Mouse (Mus musculus) liver, embryonic 14.5 days (tissue): ENCODE results near the gene Prx. TPM values are rescaled to one million over a fixed set of nuclear protein-coding genes. Genes with fewer than 3 reads are reported as not detected.

Source experiments
- ATAC-seq: fragments of 200-750 bp; cut with Nextera tagmentation; 2 replicates; pipeline ENCODE4 v1.8.0; 2017; ENCODE audit warnings: moderate number of reproducible peaks, mild to moderate bottlenecking, moderate library complexity; ENCODE audit not compliant: insufficient read depth
- DNase-seq, 3 experiments: peaks; one replicate each; pipeline ENCODE4 v3.0.0-alpha.2; 2012 to 2013; ENCODE audit warnings: low read depth in 3 of 3, low spot score in 3 of 3
- H3K27ac ChIP-seq: fragments of 300-500 bp; sonication (generic); 2 replicates; pipeline ENCODE4 v1.5.1; 2014; ENCODE audit warnings: moderate library complexity, mild to moderate bottlenecking, control low read depth, inconsistent platforms
- H3K27me3 ChIP-seq: fragments of 300-500 bp; sonication (generic); 2 replicates; pipeline ENCODE4 v1.6.1; 2014; ENCODE audit warnings: mild to moderate bottlenecking, low read length, moderate library complexity; ENCODE audit not compliant: control insufficient read depth, insufficient read depth
- H3K36me3 ChIP-seq: fragments of 300-500 bp; sonication (generic); replicated peaks from 2 replicates; pipeline ENCODE4 v1.6.1; 2014; ENCODE audit warnings: low read depth; ENCODE audit not compliant: control insufficient read depth, insufficient read depth
- H3K4me1 ChIP-seq, 2 experiments: fragments of 200-500 bp in 1 of 2; fragments of 300-500 bp in 1 of 2; sonication (generic) in 1 of 2; replicated peaks; 2 replicates each; pipeline ENCODE4 v1.6.1; 2012 to 2014; ENCODE audit warnings: antibody characterized with exemption in 1 of 2, inconsistent platforms in 1 of 2, low read length in 1 of 2; ENCODE audit not compliant: control insufficient read depth in 2 of 2, insufficient read depth in 2 of 2
- H3K4me2 ChIP-seq: fragments of 300-500 bp; sonication (generic); 2 replicates; pipeline ENCODE4 v1.6.1; 2014; ENCODE audit warnings: low read depth, mild to moderate bottlenecking, control low read depth, moderate library complexity
- H3K4me3 ChIP-seq, 2 experiments: fragments of 200-500 bp in 1 of 2; fragments of 300-500 bp in 1 of 2; sonication (generic) in 1 of 2; 2 replicates each; pipeline ENCODE4 v1.5.1; 2012 to 2014; ENCODE audit warnings: low read depth in 2 of 2, low read length in 2 of 2, mild to moderate bottlenecking in 2 of 2, control low read depth in 1 of 2, inconsistent platforms in 1 of 2, moderate library complexity in 1 of 2; ENCODE audit not compliant: insufficient read depth in 1 of 2
- H3K9ac ChIP-seq: fragments of 300-500 bp; sonication (generic); replicated peaks from 2 replicates; pipeline ENCODE4 v1.6.1; 2014; ENCODE audit warnings: mild to moderate bottlenecking, control low read depth, moderate library complexity
- H3K9me3 ChIP-seq: fragments of 300-500 bp; sonication (generic); 2 replicates; pipeline ENCODE4 v1.6.1; 2016; ENCODE audit warnings: low read length, mixed read lengths; ENCODE audit not compliant: control insufficient read depth
- CTCF ChIP-seq: IDR thresholded peaks from 2 replicates; pipeline ENCODE4 v1.5.1; 2016; ENCODE audit warnings: antibody characterized with exemption, low read depth, control low read depth
- EP300 ChIP-seq: IDR thresholded peaks from 2 replicates; pipeline ENCODE4 v1.6.1; 2016; ENCODE audit warnings: antibody characterized with exemption, low read depth
- WGBS: fragments of 180-500 bp; shearing (Covaris S2); extraction: QIAGEN DNeasy Blood & Tissue Kit; methylation state at CpG from one replicate; pipeline ENCODE4 v1.1.7; 2014; ENCODE audit not compliant: insufficient replicate concordance; 5-methylcytosine and 5-hydroxymethylcytosine counted together
- polyA plus RNA-seq, 2 experiments: library from polyadenylated mRNA; depleted of rRNA in 1 of 2; stranded (reverse) in 1 of 2; unstranded in 1 of 2; fragments of >200 nt; fragmentation: Nextera tagmentation in 1 of 2; extraction: Ambion mirVana in 1 of 2; gene quantifications; 2 replicates each; pipeline versions ENCODE4 v1.2.1 to v1.2.3; 2012 to 2014

Prx gene
- polyA plus RNA-seq, 2 experiments = 0.23 to 0.73 TPM

DNA sequence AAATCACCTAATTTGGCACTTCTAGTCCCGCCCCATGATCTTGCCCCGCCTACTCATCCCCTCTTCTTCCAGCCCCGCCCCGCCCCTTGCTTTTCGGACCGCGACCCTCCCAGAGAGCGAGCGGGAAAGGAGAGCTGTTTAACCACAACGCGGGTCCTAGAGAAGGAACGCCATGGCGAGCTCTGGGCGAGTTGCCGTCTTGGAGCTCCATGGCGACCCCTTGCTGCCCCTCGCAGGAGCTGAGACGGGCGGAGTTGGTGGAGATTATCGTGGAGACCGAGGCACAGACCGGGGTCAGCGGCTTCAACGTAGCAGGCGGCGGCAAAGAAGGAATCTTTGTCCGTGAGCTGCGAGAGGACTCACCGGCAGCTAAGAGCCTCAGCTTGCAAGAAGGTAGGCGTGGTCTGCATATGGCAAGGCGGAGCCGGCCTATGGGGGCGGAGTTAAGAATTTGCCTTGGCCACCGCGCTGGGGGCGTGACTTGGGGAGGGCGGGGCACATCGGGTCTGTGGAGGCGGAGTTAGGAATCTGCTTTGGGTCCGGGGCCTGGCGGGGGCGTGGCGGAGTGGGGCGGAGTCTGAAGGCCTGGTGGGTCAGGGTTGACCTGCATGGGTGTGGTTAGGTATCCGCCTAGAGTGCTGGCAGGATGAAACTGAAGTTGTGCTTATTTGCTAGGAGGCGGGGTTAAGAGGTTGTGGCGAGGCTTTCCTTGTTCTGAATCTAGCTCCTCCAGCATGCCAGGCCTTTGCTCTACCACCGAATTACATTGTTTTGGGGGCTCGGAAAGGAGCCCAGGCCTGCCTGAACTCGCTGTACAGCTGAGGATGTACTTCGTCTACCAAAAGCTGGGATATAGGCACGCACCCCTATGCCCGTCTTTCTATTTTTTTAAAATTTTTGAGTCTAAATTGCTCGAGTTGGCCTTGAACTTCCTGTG is 8.9 kb downstream of the Prx start:
- Histone ChIP-seq H3K9ac (peak overlapping the region; percentile 84), H3K4me2 (peak overlapping the region; percentile 91), H3K4me1 (peaks cover 10 to 12% of the 10 kb centered on the region in 2 experiments), H3K36me3 (no peaks in the 10 kb centered on the region), H3K4me3 (peak overlapping the region; percentile 70 to 72), H3K27me3 (no peaks in the 10 kb centered on the region), H3K27ac (peak overlapping the region; percentile 97), H3K9me3 (no peaks in the 10 kb centered on the region)
- ATAC-seq (peak; percentile 93), DNase-seq (peak; percentile 95 to 98 (median 95))
- WGBS = under 1% methylated on average over 54 of the region's 54 CpGs
- peak; percentile 42; the same call in 1 of the 2 replicates for TF ChIP-seq CTCF
- no peak for TF ChIP-seq EP300

DNA sequence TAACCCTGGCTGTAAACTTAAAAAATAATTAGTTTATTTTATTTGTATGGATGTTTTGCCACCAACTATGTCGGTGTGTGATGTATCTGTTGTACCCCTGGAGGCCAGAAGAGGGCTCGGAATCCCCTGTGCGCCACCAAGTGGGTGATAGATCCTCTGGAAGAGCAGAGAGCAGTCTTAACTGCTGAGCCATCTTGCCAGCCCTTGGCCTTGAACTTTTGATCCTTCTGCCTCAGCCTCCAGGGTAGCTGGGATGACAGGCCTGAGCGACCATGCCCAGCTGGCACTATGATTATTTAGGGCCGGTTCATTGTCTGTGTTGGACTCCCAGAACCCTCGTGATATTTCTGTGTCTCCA is 9.5 kb downstream of the Prx start:
- H3K9me3 ChIP-seq = no peaks in the 10 kb centered on the region
- no peaks in the 10 kb centered on the region for H3K36me3 ChIP-seq
- peak overlapping the region; percentile 97 for H3K27ac ChIP-seq
- H3K4me3 ChIP-seq = peak overlapping the region; percentile 67 to 72; a peak in 3 of 4 replicates
- no peaks in the 10 kb centered on the region for H3K27me3 ChIP-seq
- H3K4me2 ChIP-seq = peak overlapping the region; percentile 91
- DNase-seq (peak; percentile 71 to 74 (median 72)), ATAC-seq (peak; percentile 81)
- WGBS = 16% methylated on average over 6 of the region's 6 CpGs
- TF ChIP-seq CTCF = peak; percentile 94
- peak; percentile 44; the same call in 1 of the 2 replicates for TF ChIP-seq EP300
- peak overlapping the region; percentile 67 for H3K9ac ChIP-seq
- H3K4me1 ChIP-seq = peaks cover 10 to 12% of the 10 kb centered on the region in 2 experiments

DNA sequence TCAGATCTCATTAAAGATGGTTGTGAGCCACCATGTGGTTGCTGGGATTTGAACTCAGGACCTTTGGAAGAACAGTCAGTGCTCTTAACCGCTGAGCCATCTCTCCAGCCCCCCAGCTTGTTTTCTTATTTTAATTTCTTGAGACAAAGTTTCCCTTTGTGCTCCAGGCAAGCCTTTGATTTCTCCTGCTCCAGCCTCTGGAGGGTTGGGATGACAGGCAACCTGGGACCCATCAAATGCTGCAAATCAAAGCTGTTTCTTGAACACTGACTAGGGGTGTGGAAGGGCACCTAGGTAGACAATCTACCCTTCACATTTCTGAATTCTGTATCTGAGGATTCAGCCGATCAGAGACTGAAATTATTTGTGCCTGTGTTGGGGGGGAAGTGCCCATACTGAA is 11.7 kb downstream of the Prx start:
- Histone ChIP-seq H3K9me3 (no peaks in the 10 kb centered on the region), H3K4me2 (no peak overlapping the region), H3K27me3 (no peaks in the 10 kb centered on the region), H3K36me3 (no peaks in the 10 kb centered on the region), H3K4me3 (no peak overlapping the region), H3K9ac (no peak overlapping the region), H3K27ac (no peak overlapping the region), H3K4me1 (peaks cover 10 to 12% of the 10 kb centered on the region in 2 experiments)
- ATAC-seq = no peak
- no peak for TF ChIP-seq EP300
- no peak for TF ChIP-seq CTCF
- WGBS = 79% methylated on average over 2 of the region's 2 CpGs
- DNase-seq = no peak

DNA sequence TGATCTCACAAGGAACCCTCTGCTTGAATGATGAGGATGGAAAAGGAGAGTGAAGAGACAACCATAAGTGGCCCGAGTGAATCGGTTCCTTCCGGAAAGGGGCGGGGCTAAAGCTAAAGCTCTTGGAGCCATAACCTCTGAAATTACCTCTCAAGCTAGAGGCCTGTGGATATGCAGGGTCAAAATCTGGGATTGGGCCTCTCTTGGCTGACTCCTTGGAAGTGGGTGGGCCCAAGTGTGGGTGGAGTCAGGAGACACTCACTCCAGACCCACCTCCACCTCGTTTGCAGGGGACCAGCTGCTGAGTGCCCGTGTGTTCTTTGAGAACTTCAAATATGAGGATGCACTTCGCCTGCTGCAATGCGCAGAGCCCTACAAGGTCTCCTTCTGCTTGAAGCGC is 15.8 kb downstream of the Prx start:
- peak; percentile 13; the same call in 1 of the 2 replicates for ATAC-seq
- H3K27ac ChIP-seq = no peak overlapping the region
- TF ChIP-seq EP300 (no peak), CTCF (no peak)
- H3K4me2 ChIP-seq = no peak overlapping the region
- no peak overlapping the region for H3K4me3 ChIP-seq
- no peaks in the 10 kb centered on the region for H3K36me3 ChIP-seq
- DNase-seq = no peak
- H3K27me3 ChIP-seq = no peaks in the 10 kb centered on the region
- H3K9ac ChIP-seq = no peak overlapping the region
- H3K9me3 ChIP-seq = no peaks in the 10 kb centered on the region
- 73% methylated on average over 9 of the region's 9 CpGs for WGBS
- H3K4me1 ChIP-seq = no peaks in the 10 kb centered on the region

DNA sequence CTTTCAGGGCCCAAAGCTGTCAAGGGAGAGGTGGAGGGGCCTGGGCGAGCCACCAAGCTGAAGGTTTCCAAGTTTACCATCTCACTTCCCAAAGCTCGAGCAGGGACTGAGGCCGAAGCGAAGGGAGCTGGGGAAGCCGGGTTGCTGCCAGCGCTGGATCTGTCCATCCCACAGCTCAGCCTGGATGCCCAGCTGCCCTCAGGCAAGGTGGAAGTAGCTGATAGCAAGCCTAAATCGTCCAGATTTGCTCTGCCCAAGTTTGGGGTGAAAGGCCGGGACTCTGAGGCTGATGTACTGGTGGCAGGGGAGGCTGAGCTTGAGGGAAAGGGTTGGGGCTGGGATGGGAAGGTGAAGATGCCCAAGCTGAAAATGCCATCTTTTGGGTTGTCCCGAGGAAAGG is 19.2 kb downstream of the Prx start:
- WGBS = 66% methylated on average over 9 of the region's 9 CpGs
- ATAC-seq (no peak), DNase-seq (no peak)
- Histone ChIP-seq H3K27ac (no peak overlapping the region), H3K36me3 (no peaks in the 10 kb centered on the region), H3K9me3 (no peaks in the 10 kb centered on the region), H3K27me3 (no peaks in the 10 kb centered on the region), H3K4me3 (no peak overlapping the region), H3K9ac (no peak overlapping the region), H3K4me1 (no peaks in the 10 kb centered on the region), H3K4me2 (no peak overlapping the region)
- TF ChIP-seq EP300 (no peak), CTCF (no peak)
